Mouse (Mus musculus): ENCODE measurements at regions not wholly inside any gene's neighbourhood (a gene's known extent, or its start where the extent isn't known, plus 50 kb on each side); places are given as distances from the start of the nearest gene placed in this dataset.
"Not testable (repeated sequence)": the region's sequence is repeated elsewhere in the genome, so short reads cannot be mapped to it uniquely, and the experiment has no call there.

DNA sequence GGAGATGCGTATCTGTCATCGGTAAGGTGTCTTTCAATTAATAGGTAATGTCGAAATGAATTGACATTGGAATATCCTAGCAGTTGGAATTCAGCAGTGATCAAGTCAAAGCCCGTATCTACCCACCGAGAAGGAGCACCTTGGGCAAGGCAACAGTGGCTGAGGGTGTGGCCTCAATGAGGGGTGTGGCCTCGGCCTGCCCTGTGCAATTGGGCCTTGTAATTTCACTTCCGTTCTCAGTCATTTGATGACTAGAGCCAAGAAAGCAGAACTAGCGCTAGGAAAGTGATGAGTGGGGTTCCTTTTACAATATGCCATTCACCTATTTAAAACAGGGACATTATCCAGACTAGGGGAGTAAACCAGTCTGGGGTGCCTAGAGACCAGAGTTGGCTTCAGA, 77.6 kb downstream of the Elovl4 start:
- peak; percentile 38 for DNase-seq (ENCODE audit: low read depth, low spot score)

DNA sequence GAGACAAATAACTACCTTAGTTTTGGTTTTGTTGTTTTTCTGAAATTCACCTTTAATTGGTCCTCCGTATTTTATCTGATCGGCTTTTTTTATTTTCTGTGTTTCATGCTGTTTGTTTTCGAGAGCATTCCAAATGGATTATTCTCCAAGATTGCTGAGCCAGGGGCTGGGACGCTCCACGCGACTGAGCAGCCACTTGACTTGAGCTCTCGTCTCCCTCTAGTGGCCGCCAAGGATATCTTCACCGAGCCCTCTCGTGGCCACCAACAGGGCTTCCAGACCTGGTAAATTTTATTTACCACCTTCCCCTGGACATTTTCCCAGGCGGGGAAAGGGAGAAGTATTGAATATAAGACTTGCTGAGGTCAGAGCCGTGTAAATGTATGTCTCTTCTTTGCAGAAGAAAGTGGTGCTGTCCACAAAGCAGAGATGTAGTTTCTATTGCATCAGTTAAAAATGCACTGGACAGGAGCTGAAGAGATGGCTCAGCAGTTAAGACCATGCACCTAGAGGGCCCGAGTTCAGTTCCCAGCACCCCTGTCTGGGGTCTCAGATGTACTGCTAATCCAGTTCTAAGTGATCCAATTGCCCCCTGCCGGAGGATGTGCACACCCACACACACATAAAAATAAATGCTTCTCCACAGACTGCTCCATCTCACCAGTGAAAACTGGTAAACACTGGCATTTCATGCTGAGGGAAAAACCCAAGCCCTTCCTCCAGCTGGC, 78.5 kb downstream of the Elovl4 start:
- DNase-seq (ENCODE audit: low read depth, low spot score) = peak; percentile 88

DNA sequence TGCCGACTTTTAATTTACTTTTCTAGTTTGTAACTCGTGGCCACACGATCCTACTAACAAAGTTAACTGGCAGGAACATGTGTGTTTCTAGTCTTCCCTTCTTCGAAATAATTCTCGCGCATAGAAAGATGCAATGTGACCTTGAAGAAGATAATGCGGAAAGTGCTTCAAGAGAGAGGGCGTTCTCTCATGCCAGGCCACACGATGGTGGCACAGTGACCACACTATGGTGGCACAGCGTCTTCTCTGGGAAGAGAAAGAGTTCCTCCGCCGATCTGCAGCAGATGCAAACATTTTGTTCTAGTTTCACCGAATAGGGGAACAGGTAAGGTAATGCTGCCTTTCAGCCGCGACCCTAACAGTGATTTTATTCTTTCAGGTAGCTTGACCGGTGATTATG, 79.1 kb downstream of the Elovl4 start:
- DNase-seq (ENCODE audit: low read depth, low spot score) = no peak

DNA sequence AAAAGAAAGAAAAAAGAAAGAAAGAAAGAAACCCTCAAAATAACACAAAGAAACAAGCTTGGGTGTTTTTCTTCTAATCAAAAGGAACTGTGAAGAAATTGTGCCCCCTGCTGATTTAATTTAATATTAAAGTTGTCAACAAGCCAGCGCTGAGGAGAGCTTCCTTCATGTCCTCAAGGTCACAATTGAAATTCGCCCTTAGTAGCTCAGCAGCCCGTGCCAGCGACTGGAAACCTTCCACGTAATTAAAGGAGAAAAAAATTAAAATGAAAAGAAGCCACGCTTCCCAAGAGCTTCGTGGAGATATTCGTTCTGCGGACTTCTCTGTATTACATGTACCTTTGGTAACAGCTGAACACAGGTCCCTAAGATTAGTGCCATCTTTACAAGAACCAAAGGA, 80.0 kb downstream of the Elovl4 start:
- DNase-seq (ENCODE audit: low read depth, low spot score) = no peak

DNA sequence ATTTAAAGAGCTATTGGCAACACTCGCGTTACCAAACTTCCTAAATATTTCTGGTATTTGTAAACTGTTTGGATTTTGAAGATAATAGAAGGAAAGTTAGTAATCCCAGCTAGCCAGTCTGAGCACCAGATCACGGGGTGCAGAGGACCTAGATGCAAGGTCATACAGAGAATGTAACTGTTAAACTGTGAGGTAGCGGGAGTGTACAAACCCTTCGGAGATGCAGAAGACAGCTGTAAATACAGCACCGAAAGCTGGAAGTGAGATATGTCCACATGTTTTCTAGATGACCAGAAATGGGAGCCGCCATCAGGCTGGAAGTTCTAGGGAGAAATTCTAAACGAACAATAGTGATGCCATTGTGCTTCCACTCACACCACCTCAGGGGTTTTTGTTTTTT, 80.5 kb downstream of the Elovl4 start:
- DNase-seq (ENCODE audit: low read depth, low spot score) = no peak

DNA sequence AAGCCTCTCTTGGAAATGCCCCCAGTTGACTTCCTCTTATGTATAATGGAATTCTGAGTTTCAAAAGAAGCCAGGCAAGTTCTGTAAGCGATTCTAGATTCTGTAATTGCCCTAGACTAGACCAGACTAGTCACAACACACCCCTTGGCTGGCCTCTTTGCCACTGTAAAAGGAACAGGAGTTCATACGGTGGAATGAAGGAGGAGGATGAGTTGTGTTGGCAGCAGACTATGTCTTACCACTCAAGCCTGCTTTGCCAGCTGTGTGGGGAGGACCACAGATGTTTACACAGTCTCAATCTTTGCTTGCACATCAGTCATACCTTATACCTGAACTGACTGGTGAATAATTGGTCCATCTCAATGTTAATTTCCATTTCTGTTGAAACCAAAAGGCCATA, 85.1 kb downstream of the Elovl4 start:
- DNase-seq (ENCODE audit: low read depth, low spot score) = no peak

DNA sequence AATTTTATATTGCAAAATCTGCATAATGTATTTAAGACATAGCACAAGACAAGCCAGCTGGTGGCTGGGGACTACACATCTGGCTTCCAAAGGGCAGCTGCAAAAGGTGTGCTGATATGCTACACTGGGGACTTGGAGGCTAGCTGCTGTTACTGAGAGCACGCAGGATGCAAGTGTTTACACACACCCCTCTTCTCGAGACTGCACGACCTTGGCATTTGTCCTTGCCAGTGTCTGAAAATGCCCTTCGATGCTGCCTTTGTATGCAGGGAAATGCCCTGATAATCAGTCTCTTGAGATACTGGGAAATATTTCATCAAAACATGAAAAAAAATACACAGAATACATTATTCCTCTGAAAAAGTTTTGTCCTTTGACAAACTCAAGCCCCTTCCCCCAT, 86.3 kb downstream of the Elovl4 start:
- DNase-seq (ENCODE audit: low read depth, low spot score) = no peak

DNA sequence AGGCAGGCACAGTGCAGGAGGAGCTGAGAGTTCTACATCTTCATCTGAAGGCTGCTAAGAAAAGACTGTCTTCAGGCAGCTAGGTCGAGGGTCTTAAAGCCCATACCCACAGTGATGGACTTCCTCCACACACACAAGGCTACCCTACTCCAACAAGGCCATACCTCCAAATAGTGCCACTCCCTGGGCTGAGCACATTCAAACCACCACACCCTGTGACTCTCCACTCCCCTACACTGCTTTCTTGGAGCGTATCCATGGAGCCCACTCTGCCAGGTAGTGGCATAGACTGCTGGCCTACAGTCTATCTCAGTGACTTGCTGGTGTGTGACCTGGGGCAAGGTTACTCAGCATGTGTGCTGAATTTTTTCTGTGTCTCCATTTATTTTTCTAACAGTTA, 88.0 kb downstream of the Elovl4 start:
- DNase-seq (ENCODE audit: low read depth, low spot score) = not testable (repeated sequence)

DNA sequence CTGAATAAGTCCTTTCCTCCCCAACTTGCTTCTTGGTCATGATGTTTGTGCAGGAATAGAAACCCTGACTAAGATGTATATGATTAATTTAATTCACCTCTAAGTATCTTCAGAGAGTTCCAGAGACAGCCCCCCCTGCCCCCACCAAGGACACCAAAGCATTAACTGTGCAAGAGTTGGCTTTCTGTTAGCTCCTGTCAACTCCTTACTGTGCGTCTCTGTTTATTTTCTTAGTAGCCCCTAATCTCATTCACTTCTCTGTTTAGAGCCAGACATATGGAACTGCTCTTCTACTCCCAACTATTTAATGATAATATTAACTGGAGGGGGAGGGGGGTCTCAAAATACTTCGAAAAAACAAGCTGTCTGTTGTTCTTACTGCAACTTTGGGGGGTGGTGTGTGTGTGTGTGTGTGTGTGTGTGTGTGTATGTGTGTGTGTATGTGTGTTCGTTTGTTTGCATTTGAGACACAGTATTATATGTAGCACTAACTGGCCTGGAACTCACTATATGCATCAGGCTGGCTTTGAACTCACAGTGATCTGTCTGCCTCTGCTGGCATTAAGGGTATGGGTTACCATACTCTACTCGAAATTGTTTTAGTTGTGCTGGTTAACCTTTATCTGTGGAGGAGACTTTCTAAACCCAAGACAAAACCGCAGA, 89.8 kb downstream of the Elovl4 start:
- no peak for DNase-seq (ENCODE audit: low read depth, low spot score)

DNA sequence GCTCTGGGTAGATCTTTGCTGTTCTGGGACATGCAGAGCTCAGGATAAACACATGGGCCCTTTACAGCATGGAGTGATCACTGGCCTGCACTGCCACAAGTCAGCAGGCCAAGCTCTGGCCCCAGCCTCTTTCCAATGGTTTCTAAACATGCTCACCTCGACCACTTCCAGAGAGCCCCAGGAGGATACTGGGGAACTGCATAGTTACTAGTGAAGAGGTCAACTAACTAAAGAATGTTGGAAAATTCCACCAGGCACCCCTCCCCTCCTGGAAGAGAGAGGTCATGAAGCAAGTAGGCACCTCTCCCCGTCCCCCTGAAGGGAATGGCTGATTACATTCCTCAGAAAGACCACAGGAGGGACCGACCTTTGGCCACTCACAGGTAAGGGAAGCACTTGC, 98.7 kb downstream of the Elovl4 start:
- peak; percentile 27 for DNase-seq (ENCODE audit: low read depth, low spot score)

DNA sequence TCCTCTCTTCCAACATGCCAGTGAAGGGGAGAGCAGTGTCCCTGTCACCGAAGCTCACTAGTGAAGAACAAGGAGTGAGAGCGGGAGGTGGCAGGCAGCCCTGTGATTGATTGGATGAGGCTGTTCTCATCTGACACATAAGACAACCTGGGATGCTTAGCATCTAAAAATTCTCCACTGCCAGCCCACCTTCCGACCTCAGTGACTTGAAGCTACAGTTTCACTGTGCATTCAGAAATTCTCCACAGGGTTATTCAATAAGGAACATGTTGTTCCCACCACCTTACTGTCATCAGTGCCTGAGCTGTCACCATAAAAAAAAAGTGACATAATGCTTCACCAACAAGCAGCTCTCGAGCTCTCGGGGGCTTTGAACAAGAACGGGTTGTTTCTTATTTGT, 100.0 kb downstream of the Elovl4 start:
- no peak for DNase-seq (ENCODE audit: low read depth, low spot score)

DNA sequence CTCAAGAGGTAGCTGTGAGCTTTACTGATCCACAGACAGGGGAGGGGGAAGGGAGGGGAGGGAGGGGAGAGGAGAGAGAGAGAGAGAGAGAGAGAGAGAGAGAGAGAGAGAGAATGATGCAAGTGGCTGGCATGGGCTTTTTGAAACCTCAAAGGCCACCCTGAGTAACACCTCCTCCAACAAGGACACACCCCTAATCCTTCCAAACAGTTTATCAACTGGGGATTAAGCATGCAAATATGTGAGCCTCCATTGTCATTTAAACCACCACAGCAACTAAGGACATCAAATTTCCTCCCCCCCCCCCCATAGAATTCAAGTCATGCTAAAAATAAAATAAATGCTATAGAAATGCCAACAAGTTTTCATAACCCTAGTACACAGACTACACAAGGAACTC, 101.9 kb downstream of the Elovl4 start:
- DNase-seq (ENCODE audit: low read depth, low spot score) = peak; percentile 30

DNA sequence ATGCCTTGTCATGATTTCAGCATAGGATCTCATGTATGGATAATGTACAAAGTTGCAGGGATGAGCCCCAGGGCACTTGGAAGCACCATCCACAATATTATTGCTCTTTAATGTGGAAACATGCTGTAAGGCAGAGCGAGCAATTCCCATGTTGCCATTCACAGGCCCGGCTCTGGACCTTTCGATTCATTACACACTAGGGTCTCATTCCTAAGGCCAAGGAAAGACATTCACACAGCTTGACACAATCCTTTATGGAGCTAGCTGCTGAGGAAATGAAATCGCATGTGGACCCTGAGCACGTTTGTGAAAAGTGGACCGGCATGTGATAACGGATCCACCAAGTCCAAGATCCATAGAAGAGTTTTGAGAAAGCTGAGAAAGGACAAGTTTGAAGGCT, 105.2 kb downstream of the Elovl4 start:
- DNase-seq (ENCODE audit: low read depth, low spot score) = no peak

DNA sequence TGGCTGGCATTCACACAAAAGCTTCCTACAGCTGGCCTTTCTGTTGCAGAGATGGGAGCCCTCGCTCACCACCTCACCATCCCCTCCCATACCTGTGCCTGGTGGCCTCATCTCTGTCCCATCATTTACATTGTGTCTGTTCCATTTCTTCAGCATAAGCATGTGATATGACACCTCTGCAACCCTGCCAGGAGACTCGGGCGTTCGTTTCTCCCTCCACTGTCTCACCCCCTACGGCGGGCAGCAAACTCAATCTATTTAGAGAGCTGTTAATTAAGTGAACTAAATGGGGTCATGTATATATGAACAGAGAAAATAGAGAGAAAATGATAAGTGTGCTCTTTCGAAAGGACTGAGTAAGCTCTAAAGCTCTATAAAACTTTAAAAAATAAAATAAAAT, 106.0 kb downstream of the Elovl4 start:
- DNase-seq (ENCODE audit: low read depth, low spot score) = no peak

DNA sequence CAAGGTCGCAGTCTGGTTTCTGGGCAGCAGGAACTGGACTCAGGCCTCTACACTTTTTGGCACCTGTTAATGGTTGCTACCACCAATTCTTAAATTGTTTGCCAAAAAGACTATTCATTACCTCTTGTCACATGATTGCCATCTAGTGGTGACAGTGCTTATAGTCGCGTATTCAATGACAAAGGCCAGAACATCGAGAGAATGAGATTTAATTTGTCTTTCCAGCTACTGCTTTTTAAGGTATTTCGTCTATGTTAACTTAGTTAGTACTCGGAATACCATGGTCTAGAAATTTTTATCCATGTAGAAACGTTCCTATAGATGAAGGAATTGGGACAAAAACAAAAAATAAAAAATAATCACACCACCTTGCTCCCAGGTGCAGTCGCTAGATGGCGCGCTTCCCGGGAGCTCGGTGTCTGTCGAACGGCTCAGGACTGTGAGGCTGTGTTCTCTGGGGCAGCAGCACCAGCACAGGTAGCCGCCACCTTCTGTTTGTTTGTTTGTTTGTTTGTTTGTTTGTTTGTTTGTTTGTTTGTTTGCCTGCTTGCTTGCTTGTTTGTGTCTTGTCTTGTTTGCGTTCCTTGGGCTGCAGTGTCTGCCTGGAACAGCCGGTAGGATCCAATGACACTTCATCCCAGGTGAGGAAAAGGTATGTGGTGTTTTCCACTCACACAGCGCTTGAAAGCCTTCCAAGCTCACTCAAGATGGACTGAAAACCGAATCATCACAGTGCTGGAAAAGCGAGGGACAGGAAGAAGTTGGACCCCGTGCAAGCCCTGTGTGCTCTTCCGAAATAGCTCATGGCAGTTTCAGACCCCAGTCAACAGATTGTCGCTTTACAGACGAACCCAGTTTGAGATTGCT, 114.5 kb downstream of the Elovl4 start:
- DNase-seq (ENCODE audit: low read depth, low spot score) = peak; percentile 83
